Mouse (Mus musculus) liver, postnatal 0 days (tissue): ENCODE measurements around the gene Dgki. TPM values are rescaled to one million over a fixed set of nuclear protein-coding genes. Genes with fewer than 3 reads are reported as not detected.

ENCODE experiments used
- ATAC-seq: fragments of 200-750 bp; cut with Nextera tagmentation; 2 replicates; pipeline ENCODE4 v1.8.0; 2017; ENCODE audit warnings: mild to moderate bottlenecking, moderate library complexity
- DNase-seq: peaks from one replicate; pipeline ENCODE4 v3.0.0-alpha.2; 2016
- H3K27ac ChIP-seq: fragments of 300-500 bp; sonication (generic); 2 replicates; pipeline ENCODE4 v1.5.1; 2014; ENCODE audit warnings: antibody characterized with exemption, moderate library complexity, mild to moderate bottlenecking, low read depth
- H3K27me3 ChIP-seq: fragments of 300-500 bp; sonication (generic); 2 replicates; pipeline ENCODE4 v1.6.1; 2014; ENCODE audit warnings: low read length, control low read depth, mixed read lengths; ENCODE audit not compliant: insufficient read depth
- H3K36me3 ChIP-seq: fragments of 300-500 bp; sonication (generic); replicated peaks from 2 replicates; pipeline ENCODE4 v1.6.1; 2014; ENCODE audit warnings: mild to moderate bottlenecking, control low read depth, low read length, moderate library complexity, mixed read lengths; ENCODE audit not compliant: insufficient read depth
- H3K4me1 ChIP-seq: fragments of 300-500 bp; sonication (generic); 2 replicates; pipeline ENCODE4 v1.6.1; 2014; ENCODE audit warnings: antibody characterized with exemption, mild to moderate bottlenecking, control low read depth; ENCODE audit not compliant: insufficient read depth
- H3K4me2 ChIP-seq: fragments of 300-500 bp; sonication (generic); 2 replicates; pipeline ENCODE4 v1.6.1; 2014; ENCODE audit warnings: low read depth, mild to moderate bottlenecking, low read length, moderate library complexity, mixed read lengths
- H3K4me3 ChIP-seq: fragments of 300-500 bp; sonication (generic); 2 replicates; pipeline ENCODE4 v1.5.1; 2014; ENCODE audit warnings: low read depth, low read length
- H3K9ac ChIP-seq: fragments of 300-500 bp; sonication (generic); replicated peaks from 2 replicates; pipeline ENCODE4 v1.6.1; 2014; ENCODE audit warnings: mild to moderate bottlenecking, moderate library complexity
- H3K9me3 ChIP-seq: fragments of 300-500 bp; sonication (generic); 2 replicates; pipeline ENCODE4 v1.6.1; 2016; ENCODE audit warnings: mild to moderate bottlenecking, control low read depth, low read length, mixed read lengths
- CTCF ChIP-seq: sonication (generic); IDR thresholded peaks from 2 replicates; pipeline ENCODE4 v1.5.1; 2016; ENCODE audit warnings: antibody characterized with exemption, low read depth
- EP300 ChIP-seq: IDR thresholded peaks from 2 replicates; pipeline ENCODE4 v1.6.1; 2016; ENCODE audit warnings: antibody characterized with exemption, low read depth, mild to moderate bottlenecking
- WGBS: fragments of 180-500 bp; shearing (Covaris S2); extraction: QIAGEN DNeasy Blood & Tissue Kit; methylation state at CpG from one replicate; pipeline ENCODE4 v1.1.7; 2014; ENCODE audit not compliant: insufficient replicate concordance; 5-methylcytosine and 5-hydroxymethylcytosine counted together
- polyA plus RNA-seq: library from polyadenylated mRNA; unstranded; fragments of >200 nt; fragmentation: Nextera tagmentation; extraction: Ambion mirVana; gene quantifications from 2 replicates; pipeline ENCODE4 v1.2.1, GENCODE M21; 2015

Gene Dgki
- polyA plus RNA-seq, 1 experiment from 2014 or later, result 0.56 TPM

DNA sequence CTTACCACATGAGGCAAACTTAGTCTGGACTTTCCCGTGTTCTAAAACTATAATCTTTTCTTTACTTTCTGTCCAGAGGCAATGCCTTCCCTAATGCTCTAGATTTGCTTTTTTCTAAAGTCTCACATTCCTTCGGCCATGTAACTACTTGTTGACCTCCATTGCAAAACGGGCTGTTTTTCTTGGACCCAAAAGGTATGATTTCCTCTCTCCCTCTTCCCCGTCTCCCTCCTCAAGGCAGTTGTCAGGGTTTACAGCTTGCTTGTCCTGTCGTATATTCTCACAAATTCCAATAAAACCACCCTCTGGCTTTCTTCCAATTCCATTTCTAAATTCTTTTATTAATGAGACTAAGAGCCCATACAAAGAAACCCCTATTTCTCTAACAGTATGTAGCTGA lies 199.6 kb downstream of the Dgki start:
- Histone ChIP-seq H3K9ac (no peak overlapping the region), H3K4me1 (no peaks in the 10 kb centered on the region), H3K4me3 (no peak overlapping the region), H3K27me3 (no peaks in the 10 kb centered on the region), H3K9me3 (no peaks in the 10 kb centered on the region), H3K27ac (no peak overlapping the region), H3K4me2 (no peak overlapping the region), H3K36me3 (no peaks in the 10 kb centered on the region)
- DNase-seq (no peak), ATAC-seq (no peak)
- WGBS, result 68% methylated on average over 5 of the region's 5 CpGs
- TF ChIP-seq EP300, result no peak
- no peak for TF ChIP-seq CTCF

DNA sequence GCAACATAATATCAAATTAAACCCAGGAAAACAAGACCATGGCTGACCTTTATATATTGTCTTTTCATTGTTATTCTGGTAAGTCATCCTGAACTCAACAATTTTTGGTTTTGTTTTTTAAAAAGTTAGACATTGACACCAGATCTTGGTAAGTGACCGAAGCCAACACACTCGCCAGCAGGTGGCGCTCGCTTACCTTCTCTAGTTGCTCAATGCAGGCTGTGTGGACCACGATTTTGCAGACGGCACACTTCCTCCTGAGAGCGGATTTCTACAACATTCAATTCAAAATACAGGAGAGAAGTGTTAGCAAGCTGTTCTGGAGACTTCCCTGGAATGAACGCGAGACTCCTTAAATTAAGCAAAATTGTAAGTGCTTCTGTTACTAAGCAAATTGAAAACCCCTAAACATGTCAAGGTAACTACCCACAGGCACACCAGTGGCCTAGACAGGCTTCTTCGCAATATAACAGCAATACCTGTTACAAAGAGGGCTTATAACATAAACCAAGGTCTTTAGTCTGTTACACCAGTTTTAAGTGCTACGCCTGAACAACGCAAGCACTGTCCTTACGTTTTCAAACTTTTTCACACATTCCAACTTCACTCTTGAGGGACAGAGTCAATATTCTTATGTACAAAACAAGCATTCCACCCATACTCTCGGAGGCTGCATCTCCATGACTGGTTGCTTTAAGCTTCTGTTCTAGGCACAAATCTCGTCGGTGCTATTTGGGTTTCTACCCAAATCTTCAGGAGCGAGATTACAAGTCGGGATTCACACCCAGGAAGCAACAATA lies 202.4 kb downstream of the Dgki start:
- no peaks in the 10 kb centered on the region for H3K4me1 ChIP-seq
- H3K4me2 ChIP-seq, result no peak overlapping the region
- H3K9ac ChIP-seq, result no peak overlapping the region
- no peaks in the 10 kb centered on the region for H3K9me3 ChIP-seq
- TF ChIP-seq EP300 (no peak), CTCF (peak; percentile 89)
- ATAC-seq (no peak), DNase-seq (peak; percentile 85)
- no peak overlapping the region for H3K4me3 ChIP-seq
- no peaks in the 10 kb centered on the region for H3K27me3 ChIP-seq
- H3K27ac ChIP-seq, result no peak overlapping the region
- no peaks in the 10 kb centered on the region for H3K36me3 ChIP-seq
- WGBS, result 40% methylated on average over 18 of the region's 18 CpGs

- H3K9me3 ChIP-seq, result no peaks in the 10 kb centered on the region
- no peaks in the 10 kb centered on the region for H3K4me1 ChIP-seq
- H3K36me3 ChIP-seq, result no peaks in the 10 kb centered on the region
- no peak overlapping the region for H3K4me3 ChIP-seq
- ATAC-seq (no peak), DNase-seq (no peak)
- no peak overlapping the region for H3K27ac ChIP-seq
- no peak overlapping the region for H3K4me2 ChIP-seq
- no peak overlapping the region for H3K9ac ChIP-seq
- TF ChIP-seq EP300 (no peak), CTCF (no peak)
- no peaks in the 10 kb centered on the region for H3K27me3 ChIP-seq
- WGBS, result 55% methylated on average over 12 of the region's 12 CpGs
These were observed 203.1 kb downstream of the Dgki start for GRCm38 (mm10) chr6:37096840-37097305.

GRCm38 (mm10) chr6:37089148-37090111 lies 210.6 kb downstream of the Dgki start:
- WGBS, result 51% methylated on average over 8 of the region's 8 CpGs
- H3K27ac ChIP-seq, result no peak overlapping the region
- no peak overlapping the region for H3K4me2 ChIP-seq
- H3K27me3 ChIP-seq, result no peaks in the 10 kb centered on the region
- H3K9me3 ChIP-seq, result no peaks in the 10 kb centered on the region
- DNase-seq (no peak), ATAC-seq (no peak)
- H3K9ac ChIP-seq, result no peak overlapping the region
- no peaks in the 10 kb centered on the region for H3K36me3 ChIP-seq
- no peak overlapping the region for H3K4me3 ChIP-seq
- no peaks in the 10 kb centered on the region for H3K4me1 ChIP-seq
- TF ChIP-seq CTCF, result no peak
- no peak for TF ChIP-seq EP300

DNA sequence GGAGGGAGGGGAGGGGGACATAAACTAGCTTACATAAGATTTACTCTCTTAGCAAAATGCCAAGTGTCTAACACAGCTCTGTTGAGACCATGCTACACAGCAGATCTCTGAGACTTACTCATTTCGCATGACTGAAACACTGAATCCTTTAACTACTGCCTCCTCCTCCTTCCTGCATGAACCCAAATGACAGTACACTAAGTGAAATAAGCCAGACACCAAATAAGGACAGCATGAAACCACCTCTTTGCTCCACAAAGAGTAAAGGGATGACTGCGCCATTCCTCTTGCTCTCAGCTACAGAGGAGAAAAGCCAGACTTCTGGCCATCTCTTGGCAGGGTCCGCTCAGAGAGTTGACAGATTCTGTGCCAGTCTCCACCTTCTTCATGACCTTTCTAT lies 217.0 kb downstream of the Dgki start:
- H3K4me2 ChIP-seq, result no peak overlapping the region
- no peak for ATAC-seq
- H3K36me3 ChIP-seq, result no peaks in the 10 kb centered on the region
- no peak for TF ChIP-seq CTCF
- TF ChIP-seq EP300, result no peak
- no peaks in the 10 kb centered on the region for H3K4me1 ChIP-seq
- WGBS, result 74% methylated on average over 3 of the region's 3 CpGs
- H3K4me3 ChIP-seq, result no peak overlapping the region
- no peaks in the 10 kb centered on the region for H3K27me3 ChIP-seq
- no peaks in the 10 kb centered on the region for H3K9me3 ChIP-seq
- DNase-seq, result no peak
- H3K27ac ChIP-seq, result no peak overlapping the region
- H3K9ac ChIP-seq, result no peak overlapping the region

GRCm38 (mm10) chr6:37072401-37073016 lies 227.5 kb downstream of the Dgki start:
- Histone ChIP-seq H3K27ac (no peak overlapping the region), H3K4me2 (no peak overlapping the region), H3K4me3 (no peak overlapping the region), H3K27me3 (no peaks in the 10 kb centered on the region), H3K9ac (no peak overlapping the region), H3K9me3 (no peaks in the 10 kb centered on the region), H3K36me3 (no peaks in the 10 kb centered on the region), H3K4me1 (no peaks in the 10 kb centered on the region)
- no peak for DNase-seq
- WGBS, result 66% methylated on average over 9 of the region's 9 CpGs
- ATAC-seq, result no peak
- no peak for TF ChIP-seq CTCF
- TF ChIP-seq EP300, result no peak
